Mouse (Mus musculus) T-helper 1 cell (primary cell): ENCODE results near the gene Tnf.

Source experiments
- in situ Hi-C: fragments of 300-600 bp; cut with MboI, MseI; formaldehyde crosslinking; loops from one replicate; pipeline ENCODE4 v1.15.1; 2025; ENCODE audit warnings: high pct_unique_total_duplicates

Gene Tnf

GRCm38 (mm10) chr17:35200398-35200797 is 1.4 kb downstream of the Tnf start:
- in situ Hi-C loops: no loop called here

GRCm38 (mm10) chr17:35198946-35199345 is 2.9 kb downstream of the Tnf start:
- in situ Hi-C loops: no loop called here

GRCm38 (mm10) chr17:35198029-35198428 is 3.8 kb downstream of the Tnf start:
- in situ Hi-C loops: no loop called here

DNA sequence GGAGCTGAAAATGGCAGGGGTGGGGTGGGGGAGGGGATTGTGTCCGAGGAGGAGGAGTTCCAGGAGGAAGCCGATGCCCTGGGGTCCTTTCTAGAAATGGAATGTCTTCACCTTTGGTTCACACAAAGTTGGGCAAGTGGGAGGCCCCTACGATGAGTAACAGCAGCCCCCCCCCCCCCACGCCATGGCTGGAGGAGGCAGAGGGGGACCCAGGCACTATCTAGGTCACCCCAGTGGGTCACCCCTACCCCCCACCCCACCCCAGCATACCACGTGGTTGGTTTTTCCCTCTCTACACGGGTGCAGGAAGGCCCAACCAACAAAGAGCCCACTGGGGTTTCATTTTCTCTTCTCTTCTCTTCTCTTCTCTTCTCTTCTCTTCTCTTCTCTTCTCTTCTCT is 4.7 kb downstream of the Tnf start:
- in situ Hi-C loops: no loop called here

DNA sequence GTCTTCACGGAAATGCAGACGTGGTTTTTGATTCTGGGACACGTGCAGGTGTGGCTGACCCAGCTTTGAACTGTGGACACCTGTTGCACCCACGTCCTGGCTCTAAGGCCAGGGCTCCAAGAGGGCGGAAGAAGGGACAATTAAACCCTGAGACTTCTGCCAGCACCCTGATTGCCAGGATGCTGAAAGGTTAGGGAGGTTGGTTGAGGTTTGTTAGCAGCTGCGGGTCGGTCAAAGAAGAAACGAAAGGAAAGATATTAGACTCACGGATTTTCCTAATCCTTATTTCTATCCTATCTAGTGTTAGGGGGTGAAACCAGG is 5.5 kb downstream of the Tnf start:
- in situ Hi-C loops: no loop called here

DNA sequence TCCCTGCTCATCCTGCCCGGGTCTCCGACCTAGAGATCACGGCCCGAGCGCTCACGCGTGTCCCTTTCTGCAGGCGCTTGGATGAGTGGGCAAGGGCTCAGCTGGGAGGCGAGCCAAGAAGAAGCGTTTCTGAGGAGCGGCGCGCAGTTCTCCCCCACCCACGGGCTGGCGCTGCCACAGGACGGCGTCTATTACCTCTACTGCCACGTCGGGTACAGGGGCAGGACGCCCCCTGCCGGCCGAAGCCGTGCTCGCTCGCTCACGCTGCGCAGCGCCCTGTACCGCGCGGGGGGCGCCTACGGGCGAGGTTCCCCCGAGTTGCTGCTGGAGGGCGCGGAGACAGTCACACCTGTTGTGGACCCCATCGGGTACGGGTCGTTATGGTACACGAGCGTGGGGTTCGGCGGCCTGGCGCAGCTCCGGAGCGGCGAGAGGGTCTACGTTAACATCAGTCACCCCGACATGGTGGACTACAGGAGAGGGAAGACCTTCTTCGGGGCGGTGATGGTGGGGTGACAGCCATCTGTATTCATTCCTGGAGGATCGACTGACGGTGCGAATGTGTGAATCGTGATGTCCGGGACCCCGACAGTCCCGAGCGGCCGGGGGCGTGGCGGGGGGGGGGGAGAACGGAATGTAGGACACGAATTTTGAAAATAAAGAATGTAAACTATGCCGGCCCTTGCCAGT is 6.0 kb downstream of the Tnf start:
- in situ Hi-C loops: no loop called here

DNA sequence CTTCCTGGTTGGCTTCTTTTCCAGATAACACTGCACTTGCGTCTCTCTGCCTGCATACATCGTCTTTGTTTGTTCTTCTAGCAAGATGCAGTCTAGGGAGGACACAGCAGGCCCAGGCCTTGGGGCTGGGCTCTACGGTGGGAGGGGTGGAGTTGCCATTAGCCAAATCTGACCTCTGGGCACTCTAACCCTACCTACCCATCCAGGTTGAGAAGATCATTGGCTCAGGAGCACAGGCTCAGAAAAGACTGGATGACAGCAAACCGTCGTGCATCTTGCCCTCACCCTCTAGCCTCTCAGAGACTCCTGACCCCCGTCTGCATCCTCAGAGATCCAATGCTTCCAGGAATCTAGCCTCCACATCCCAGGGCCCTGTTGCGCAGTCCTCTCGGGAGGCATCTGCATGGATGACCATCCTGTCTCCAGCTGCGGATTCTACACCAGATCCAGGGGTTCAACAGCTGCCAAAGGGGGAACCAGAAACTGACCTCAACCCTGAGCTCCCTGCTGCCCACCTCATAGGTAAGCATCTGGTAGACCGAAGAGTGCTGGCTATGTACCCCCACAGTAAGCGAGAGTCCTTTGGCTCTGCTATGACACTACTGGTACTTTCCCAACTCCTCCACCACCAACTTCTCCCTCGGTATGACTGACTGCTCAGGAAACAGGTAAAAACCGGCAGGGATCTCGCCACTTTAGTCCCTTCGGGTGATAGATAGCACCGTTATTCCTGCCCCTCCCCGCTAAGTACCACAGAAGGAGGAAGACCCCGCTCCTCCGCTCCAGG is 6.8 kb downstream of the Tnf start:
- in situ Hi-C loops: no loop called here

DNA sequence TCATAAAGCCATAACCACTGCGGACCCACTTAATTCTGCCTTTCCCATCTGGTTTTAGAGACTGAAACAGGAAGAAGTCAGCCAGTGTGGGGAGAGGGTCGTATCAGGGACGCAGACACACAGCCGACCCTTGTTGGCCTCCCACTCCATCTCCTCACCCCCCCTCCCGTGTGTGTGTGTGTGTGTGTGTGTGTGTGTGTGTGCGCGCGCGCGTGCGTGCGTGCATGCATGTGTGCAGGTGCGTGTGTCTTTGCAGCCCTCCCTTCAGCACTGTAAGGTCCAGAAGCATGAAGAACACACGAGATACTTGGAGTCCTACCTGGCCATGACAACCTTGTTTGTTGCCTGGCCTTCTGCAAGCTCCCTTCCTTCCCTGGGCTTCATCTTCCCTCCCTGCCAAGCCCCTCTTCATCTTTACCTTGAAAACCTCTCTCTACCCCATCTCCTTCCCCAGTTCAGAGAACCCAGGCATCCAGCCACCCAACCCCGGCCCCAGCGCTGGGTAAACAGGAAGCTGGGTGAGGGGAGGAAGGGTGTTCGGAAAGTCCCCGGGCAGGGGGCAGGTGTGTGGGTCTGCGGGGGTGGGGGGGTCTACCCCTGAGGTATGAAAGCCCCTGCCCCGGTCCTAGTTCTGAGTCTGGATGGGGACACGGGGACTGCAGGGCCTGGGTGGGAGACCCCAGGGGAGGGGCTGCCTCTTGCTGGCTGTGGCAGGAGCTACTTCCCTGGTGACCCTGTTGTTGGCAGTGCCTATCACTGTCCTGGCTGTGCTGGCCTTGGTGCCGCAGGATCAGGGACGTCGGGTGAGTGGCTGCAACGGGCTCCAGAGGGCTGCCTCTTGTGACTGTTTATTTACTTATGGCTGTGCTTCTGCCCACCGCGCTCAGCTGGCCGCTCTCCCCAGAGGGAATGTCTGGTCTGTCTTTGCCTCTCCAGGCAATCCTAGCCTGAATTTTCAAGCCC is 7.6 kb downstream of the Tnf start, which contains the start of gene Ltb:
Gene Ltb (plus strand): TSS at position 559 of the 963 bp plus-strand sequence.
- in situ Hi-C loops: no loop called here

GRCm38 (mm10) chr17:35192924-35193323 is 8.9 kb downstream of the Tnf start:
- in situ Hi-C loops: no loop called here

GRCm38 (mm10) chr17:35191723-35192122 is 10.1 kb downstream of the Tnf start:
- in situ Hi-C loops: no loop called here

DNA sequence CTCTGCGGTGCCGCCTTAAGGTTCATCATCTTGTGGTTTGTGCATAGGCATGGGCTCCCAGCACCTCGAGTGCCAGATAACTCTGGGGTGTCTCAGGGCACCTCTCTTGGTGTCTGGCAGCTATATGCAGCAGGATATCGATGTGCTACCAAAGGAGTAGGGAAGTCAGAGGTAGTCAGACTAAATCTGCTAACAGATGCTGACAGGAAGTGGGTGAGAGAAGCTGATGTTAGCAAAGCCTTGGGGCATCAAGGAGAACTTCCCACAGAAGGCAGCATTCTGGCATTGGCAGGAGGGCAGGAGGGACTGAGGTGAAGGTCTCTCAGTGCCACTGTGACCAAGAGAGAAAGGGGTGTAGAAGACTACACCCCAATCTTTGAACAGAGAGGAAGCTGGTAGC is 11.7 kb downstream of the Tnf start:
- in situ Hi-C loops: no loop called here

- in situ Hi-C loops: no loop called here
Measured at GRCm38 (mm10) chr17:35189186-35189585, 12.6 kb downstream of the Tnf start.

DNA sequence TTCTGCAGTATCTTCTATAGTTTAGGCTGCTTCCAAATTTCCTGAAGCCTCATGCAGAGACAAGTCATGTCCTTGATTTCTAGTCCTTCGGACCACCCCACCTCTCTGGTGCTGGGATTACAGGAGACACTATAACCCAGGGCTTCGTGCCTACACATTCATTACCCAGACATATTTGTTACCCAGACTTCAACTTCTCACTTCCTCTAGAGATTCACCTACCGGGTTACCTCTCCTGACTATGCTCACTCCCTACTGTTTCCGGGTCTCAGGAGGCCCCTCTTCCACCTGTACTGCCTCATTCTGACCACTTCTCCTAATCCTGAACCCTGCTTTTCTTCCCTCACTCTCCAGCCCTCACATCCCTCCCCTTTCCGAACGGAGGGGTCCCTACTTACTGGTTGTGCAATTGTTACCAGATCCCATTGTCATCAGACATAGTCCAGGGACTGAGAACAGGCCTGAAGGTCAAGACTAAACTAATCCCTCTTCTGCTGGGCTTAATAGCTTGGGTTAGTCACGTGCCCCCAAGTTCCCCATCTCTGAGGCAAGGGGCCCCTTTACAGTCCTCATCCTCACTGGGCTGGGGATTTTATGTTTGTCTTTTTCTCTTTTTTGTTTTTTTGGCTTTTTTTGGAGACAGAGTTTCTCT is 13.7 kb downstream of the Tnf start, which contains the start of gene Lst1:
Gene Lst1 (minus strand): TSS at position 481 of the 652 bp plus-strand sequence.
- in situ Hi-C loops: no loop called here

- in situ Hi-C loops: no loop called here
Measured at GRCm38 (mm10) chr17:35187345-35187744, 14.5 kb downstream of the Tnf start.

GRCm38 (mm10) chr17:35186681-35187080 is 15.1 kb downstream of the Tnf start:
- in situ Hi-C loops: no loop called here

DNA sequence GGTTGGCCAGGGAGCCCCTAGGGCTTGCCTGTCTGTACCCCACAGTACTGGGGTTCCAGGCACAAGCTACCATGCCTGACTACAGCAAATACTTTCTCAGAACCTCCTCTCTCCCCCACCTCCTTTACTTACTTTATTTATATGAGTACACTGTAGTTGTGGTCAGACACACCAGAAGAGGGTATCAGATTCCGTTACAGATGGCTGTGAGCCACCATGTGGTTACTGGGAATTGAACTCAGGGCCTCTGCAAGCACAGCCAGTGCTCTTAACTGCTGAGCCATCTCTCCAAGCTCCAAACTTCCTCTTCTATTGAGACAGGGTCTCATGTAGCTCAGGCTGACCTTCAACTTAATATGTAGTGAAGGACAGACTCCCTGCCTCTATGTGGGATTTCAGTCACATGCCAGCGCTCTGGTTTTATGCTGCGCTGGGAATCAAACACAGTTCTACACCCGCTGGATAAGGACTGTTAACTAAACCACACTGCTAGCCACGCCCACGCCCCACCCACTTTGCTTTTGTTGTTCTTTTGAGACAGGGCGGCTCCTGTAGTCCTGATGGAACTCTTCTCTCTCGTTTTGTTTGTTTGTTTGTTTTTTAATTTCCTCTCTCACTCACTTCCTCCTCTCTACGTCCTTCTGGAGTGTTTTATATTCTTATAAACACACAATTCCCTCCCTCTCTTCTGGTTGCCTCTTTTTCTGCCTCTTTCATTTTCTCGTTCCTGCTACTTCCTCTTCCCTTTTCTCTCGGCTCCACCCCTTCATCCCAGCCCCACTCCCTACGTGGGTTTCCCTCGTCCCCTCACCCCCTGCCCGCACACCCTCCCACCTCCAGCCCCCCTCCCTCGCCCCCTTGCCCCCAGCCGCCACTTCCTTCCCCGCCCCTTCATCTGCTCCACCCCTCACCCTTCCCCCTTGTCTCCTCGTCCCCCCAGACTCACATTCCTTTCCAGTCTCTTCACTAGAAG is 15.9 kb downstream of the Tnf start:
- in situ Hi-C loops: no loop called here

GRCm38 (mm10) chr17:35180093-35180492 is 21.7 kb downstream of the Tnf start:
- in situ Hi-C loops: no loop called here

DNA sequence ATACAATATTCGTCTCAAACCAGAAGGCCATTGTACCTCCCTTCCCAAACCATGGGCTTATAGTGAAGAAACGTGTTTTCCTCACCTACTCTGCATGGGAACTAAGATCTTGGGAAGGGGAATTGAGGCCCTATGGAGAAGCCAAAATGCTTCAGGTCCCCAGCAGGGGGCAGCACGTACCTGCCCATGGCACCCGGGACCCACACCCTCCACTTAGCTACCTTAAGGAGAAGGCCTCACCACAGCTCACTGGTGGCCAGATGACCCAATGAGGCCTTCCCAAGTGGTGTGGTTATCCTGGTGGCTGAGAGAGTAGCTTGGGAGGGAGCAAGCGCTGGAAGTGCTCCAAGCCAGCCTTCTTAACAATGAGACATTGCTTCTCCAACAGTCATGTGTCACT is 23.3 kb downstream of the Tnf start:
- in situ Hi-C loops: no loop called here

DNA sequence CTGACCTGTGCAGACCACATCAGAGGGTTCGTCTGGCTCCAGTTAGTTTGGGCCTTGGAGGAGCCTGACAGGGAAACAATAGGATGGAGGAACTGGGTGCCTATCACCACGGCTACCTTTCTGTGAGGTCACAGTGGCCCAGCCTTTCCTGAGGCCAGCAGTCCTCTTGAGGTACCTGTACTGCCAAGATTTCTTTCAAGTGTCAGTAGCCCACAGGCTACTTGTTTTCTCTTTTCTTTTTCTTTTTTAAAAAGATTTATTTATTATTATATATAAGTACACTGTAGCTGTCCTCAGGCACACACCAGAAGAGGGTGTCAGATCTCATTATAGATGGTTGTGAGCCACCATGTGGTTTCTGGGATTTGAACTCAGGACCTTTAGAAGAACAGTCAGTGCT is 25.8 kb downstream of the Tnf start, which contains the start of gene Aif1:
Gene Aif1 (minus strand): TSS at position 101 of the 400 bp plus-strand sequence.
- in situ Hi-C loops: no loop called here

GRCm38 (mm10) chr17:35175382-35175781 is 26.4 kb downstream of the Tnf start:
- in situ Hi-C loops: no loop called here
